Mouse (Mus musculus) hindbrain, embryonic 10.5 days (tissue): ENCODE results near the gene Arl15. TPM values are rescaled to one million over a fixed set of nuclear protein-coding genes. Genes with fewer than 3 reads are reported as not detected.

Source experiments
- DNase-seq: peaks from one replicate; pipeline ENCODE4 v3.0.0-alpha.2; 2017; ENCODE audit warnings: low spot score
- H3K27ac ChIP-seq: fragments of 300-500 bp; sonication (generic); 2 replicates; pipeline ENCODE4 v1.5.1; 2016; ENCODE audit warnings: mild to moderate bottlenecking, moderate library complexity
- H3K27me3 ChIP-seq: fragments of 300-500 bp; sonication (generic); 2 replicates; pipeline ENCODE4 v1.6.1; 2016; ENCODE audit warnings: mild to moderate bottlenecking; ENCODE audit not compliant: poor library complexity, insufficient read depth, severe bottlenecking
- H3K36me3 ChIP-seq: fragments of 300-500 bp; sonication (generic); 2 replicates; pipeline ENCODE4 v1.6.1; 2016; ENCODE audit warnings: mild to moderate bottlenecking, moderate library complexity
- H3K4me1 ChIP-seq: fragments of 300-500 bp; sonication (generic); replicated peaks from 2 replicates; pipeline ENCODE4 v1.6.1; 2016; ENCODE audit warnings: mild to moderate bottlenecking
- H3K4me3 ChIP-seq: fragments of 300-500 bp; sonication (generic); 2 replicates; pipeline ENCODE4 v1.5.1; 2016; ENCODE audit warnings: mild to moderate bottlenecking, moderate library complexity
- H3K9me3 ChIP-seq: fragments of 300-500 bp; sonication (generic); 2 replicates; pipeline ENCODE4 v1.6.1; 2016; ENCODE audit warnings: mild to moderate bottlenecking, moderate library complexity
- WGBS: fragments of 180-500 bp; shearing (Covaris S2); methylation state at CpG from one replicate; pipeline ENCODE4 v1.1.7; 2016; 5-methylcytosine and 5-hydroxymethylcytosine counted together
- polyA plus RNA-seq: library from polyadenylated mRNA; unstranded; fragments of >200 nt; fragmentation: Nextera tagmentation; extraction: Ambion mirVana; gene quantifications from 2 replicates; pipeline ENCODE4 v1.2.1, GENCODE M21; 2016

Gene Arl15
- polyA plus RNA-seq, 1 experiment from 2014 or later, result 10.8 TPM

DNA sequence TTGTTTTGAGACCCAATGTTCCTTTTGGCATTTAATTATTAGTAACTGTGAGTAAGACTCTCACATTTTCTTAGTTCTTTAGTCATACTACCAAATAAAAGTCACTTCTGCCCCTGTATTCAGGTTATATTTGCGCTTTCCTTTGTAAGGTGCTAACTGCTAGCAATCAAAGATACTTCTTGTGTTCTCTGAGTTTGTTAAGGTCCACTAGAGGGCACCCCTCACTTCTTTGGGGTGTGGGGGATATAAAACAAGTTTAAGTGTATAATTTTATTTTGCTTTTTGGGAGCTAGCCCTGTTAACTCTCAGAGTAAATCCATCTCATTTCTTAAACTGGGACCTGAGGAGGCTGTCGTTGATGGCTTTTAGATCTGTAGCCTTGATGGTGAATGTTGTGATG lies 73.4 kb downstream of the Arl15 start:
- Histone ChIP-seq H3K27me3 (no peaks in the 10 kb centered on the region), H3K9me3 (no peaks in the 10 kb centered on the region), H3K4me3 (no peak overlapping the region), H3K27ac (no peak overlapping the region), H3K4me1 (peaks cover 12% of the 10 kb centered on the region; the same call in 1 of the 2 replicates), H3K36me3 (no peaks in the 10 kb centered on the region)
- no peak for DNase-seq
- WGBS, result 91% methylated on average over 2 of the region's 2 CpGs

GRCm38 (mm10) chr13:113869212-113870205 lies 75.2 kb downstream of the Arl15 start:
- H3K4me3 ChIP-seq, result no peak overlapping the region
- 0 out of 2 replicates have a peak, but pooled peaks cover 10% of the 10 kb centered on the region for H3K4me1 ChIP-seq
- H3K36me3 ChIP-seq, result no peaks in the 10 kb centered on the region
- DNase-seq, result peak; percentile 68
- no peaks in the 10 kb centered on the region for H3K9me3 ChIP-seq
- no peaks in the 10 kb centered on the region for H3K27me3 ChIP-seq
- WGBS, result 70% methylated on average over 20 of the region's 20 CpGs
- H3K27ac ChIP-seq, result no peak overlapping the region

GRCm38 (mm10) chr13:113870403-113870802 lies 76.1 kb downstream of the Arl15 start:
- Histone ChIP-seq H3K27ac (no peak overlapping the region), H3K4me3 (no peak overlapping the region), H3K4me1 (0 out of 2 replicates have a peak, but pooled peaks cover 8% of the 10 kb centered on the region), H3K9me3 (no peaks in the 10 kb centered on the region), H3K36me3 (no peaks in the 10 kb centered on the region), H3K27me3 (no peaks in the 10 kb centered on the region)
- WGBS, result 90% methylated on average over 15 of the region's 15 CpGs
- no peak for DNase-seq

DNA sequence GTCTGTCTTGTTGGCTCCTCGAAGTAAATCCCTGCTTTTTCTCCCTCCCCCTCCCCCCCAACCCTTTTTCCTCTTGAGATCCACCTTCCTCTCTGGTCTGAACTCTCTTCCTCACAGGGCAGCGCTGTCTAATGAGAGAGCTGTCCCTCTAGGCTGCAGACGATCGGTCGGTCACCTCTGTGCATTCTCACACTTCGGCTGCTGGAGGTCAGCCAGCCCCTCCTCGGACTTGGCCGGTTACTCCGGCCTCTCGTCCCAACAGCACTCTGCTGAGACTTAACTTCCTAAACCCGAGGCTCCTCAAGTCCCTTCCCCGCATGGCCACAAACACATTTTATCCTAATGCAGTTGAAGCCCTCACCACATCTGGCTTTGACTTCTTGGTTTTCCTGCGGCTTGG lies 77.5 kb downstream of the Arl15 start:
- Histone ChIP-seq H3K27me3 (no peaks in the 10 kb centered on the region), H3K4me3 (no peak overlapping the region), H3K4me1 (0 out of 2 replicates have a peak, but pooled peaks cover 8% of the 10 kb centered on the region), H3K9me3 (no peaks in the 10 kb centered on the region), H3K36me3 (no peaks in the 10 kb centered on the region), H3K27ac (no peak overlapping the region)
- DNase-seq, result no peak
- WGBS, result 64% methylated on average over 13 of the region's 13 CpGs

DNA sequence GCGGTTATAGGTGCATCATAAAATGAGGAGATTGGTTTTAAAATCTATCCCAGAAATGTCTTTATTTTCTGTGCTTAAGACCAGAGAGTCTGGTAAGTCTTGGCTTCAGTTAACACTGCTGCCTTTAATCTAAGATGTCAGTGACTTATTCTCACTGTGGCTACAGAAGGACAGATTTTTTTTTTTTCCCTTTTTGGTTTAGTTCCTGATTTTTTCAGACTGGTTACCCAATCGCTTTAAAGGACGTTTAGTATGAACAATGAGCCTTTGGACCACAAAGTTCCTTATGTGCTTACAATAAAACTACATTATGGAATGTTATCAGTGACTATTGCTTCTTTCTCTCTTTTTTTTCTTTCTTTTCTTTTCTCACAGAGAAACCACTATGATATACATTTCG lies 81.4 kb downstream of the Arl15 start:
- WGBS, result 88% methylated on average over 4 of the region's 4 CpGs
- Histone ChIP-seq H3K27ac (no peak overlapping the region), H3K9me3 (no peaks in the 10 kb centered on the region), H3K4me3 (no peak overlapping the region), H3K4me1 (peaks cover 37% of the 10 kb centered on the region), H3K36me3 (no peaks in the 10 kb centered on the region), H3K27me3 (no peaks in the 10 kb centered on the region)
- DNase-seq, result no peak

DNA sequence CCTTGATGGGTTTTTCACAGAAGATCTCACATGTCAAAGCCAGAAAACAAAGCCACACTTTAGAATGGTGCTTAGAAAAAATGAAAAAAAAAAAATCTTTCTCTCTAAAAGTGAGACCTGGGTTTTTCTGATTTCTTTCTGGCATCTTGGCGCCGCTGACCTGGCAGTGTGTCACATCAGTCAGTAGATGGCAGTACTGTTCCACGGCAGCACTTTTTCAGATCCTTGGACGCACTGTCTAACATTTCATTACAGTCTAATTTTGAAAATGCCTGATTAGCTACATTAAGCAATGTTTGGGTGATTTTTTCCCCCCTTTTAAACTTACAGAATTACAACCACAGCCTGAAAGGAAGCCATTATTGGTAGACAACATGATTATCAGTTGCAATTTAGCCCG lies 83.1 kb downstream of the Arl15 start:
- WGBS, result 18% methylated on average over 5 of the region's 5 CpGs
- Histone ChIP-seq H3K9me3 (no peaks in the 10 kb centered on the region), H3K27ac (no peak overlapping the region), H3K4me3 (no peak overlapping the region), H3K36me3 (no peaks in the 10 kb centered on the region), H3K27me3 (no peaks in the 10 kb centered on the region), H3K4me1 (peaks cover 47% of the 10 kb centered on the region)
- DNase-seq, result peak; percentile 62

- Histone ChIP-seq H3K4me3 (no peak overlapping the region), H3K27me3 (no peaks in the 10 kb centered on the region), H3K36me3 (no peaks in the 10 kb centered on the region), H3K27ac (0 out of 2 replicates have a peak overlapping the region, but pooled peaks have one; percentile 35), H3K9me3 (no peaks in the 10 kb centered on the region), H3K4me1 (peaks cover 55% of the 10 kb centered on the region)
- WGBS, result 67% methylated on average over 12 of the region's 12 CpGs
- no peak for DNase-seq
Observed at GRCm38 (mm10) chr13:113878571-113878970, 84.3 kb downstream of the Arl15 start.

- DNase-seq, result peak; percentile 60
- no peaks in the 10 kb centered on the region for H3K36me3 ChIP-seq
- H3K9me3 ChIP-seq, result no peaks in the 10 kb centered on the region
- 25% methylated on average over 20 of the region's 20 CpGs for whole genome bisulfite sequencing
- H3K27me3 ChIP-seq, result no peaks in the 10 kb centered on the region
- H3K27ac ChIP-seq, result peak overlapping the region; percentile 79; the same call in 1 of the 2 replicates
- H3K4me3 ChIP-seq, result peak overlapping the region; percentile 38
- H3K4me1 ChIP-seq, result peaks cover 58% of the 10 kb centered on the region
Observed at GRCm38 (mm10) chr13:113879651-113880327, 85.5 kb downstream of the Arl15 start.

GRCm38 (mm10) chr13:113880564-113881171 lies 86.4 kb downstream of the Arl15 start:
- WGBS, result 10% methylated on average over 19 of the region's 19 CpGs
- Histone ChIP-seq H3K36me3 (no peaks in the 10 kb centered on the region), H3K4me1 (peaks cover 58% of the 10 kb centered on the region), H3K27ac (peak overlapping the region; percentile 79), H3K27me3 (no peaks in the 10 kb centered on the region), H3K4me3 (peak overlapping the region; percentile 38), H3K9me3 (no peaks in the 10 kb centered on the region)
- DNase-seq, result peak; percentile 53

- Histone ChIP-seq H3K27ac (peak overlapping the region; percentile 17; the same call in 1 of the 2 replicates), H3K4me3 (no peak overlapping the region), H3K27me3 (0 out of 2 replicates have a peak, but pooled peaks cover 3% of the 10 kb centered on the region), H3K4me1 (peaks cover 77% of the 10 kb centered on the region), H3K36me3 (no peaks in the 10 kb centered on the region), H3K9me3 (no peaks in the 10 kb centered on the region)
- DNase-seq, result no peak
- 20% methylated on average over 1 of the region's 1 CpGs for WGBS
Observed at GRCm38 (mm10) chr13:113882959-113883358, 88.7 kb downstream of the Arl15 start.

GRCm38 (mm10) chr13:113887090-113887489 lies 92.8 kb downstream of the Arl15 start:
- no peaks in the 10 kb centered on the region for H3K9me3 ChIP-seq
- peaks cover 61% of the 10 kb centered on the region for H3K4me1 ChIP-seq
- no peak for DNase-seq
- 0 out of 2 replicates have a peak, but pooled peaks cover 3% of the 10 kb centered on the region for H3K27me3 ChIP-seq
- 24% methylated on average over 6 of the region's 6 CpGs for WGBS
- no peaks in the 10 kb centered on the region for H3K36me3 ChIP-seq
- no peak overlapping the region for H3K4me3 ChIP-seq
- peak overlapping the region; percentile 78; the same call in 1 of the 2 replicates for H3K27ac ChIP-seq

GRCm38 (mm10) chr13:113888126-113888525 lies 93.8 kb downstream of the Arl15 start:
- no peaks in the 10 kb centered on the region for H3K9me3 ChIP-seq
- no peaks in the 10 kb centered on the region for H3K36me3 ChIP-seq
- H3K4me1 ChIP-seq, result peaks cover 51% of the 10 kb centered on the region
- peak overlapping the region; percentile 60 for H3K27ac ChIP-seq
- 53% methylated on average over 5 of the region's 5 CpGs for WGBS
- no peak for DNase-seq
- H3K27me3 ChIP-seq, result 0 out of 2 replicates have a peak, but pooled peaks cover 3% of the 10 kb centered on the region
- no peak overlapping the region for H3K4me3 ChIP-seq
